Mouse (Mus musculus): ENCODE measurements at regions not wholly inside any gene's neighbourhood (a gene's known extent, or its start where the extent isn't known, plus 50 kb on each side); places are given as distances from the start of the nearest gene placed in this dataset.
A peak's percentile ranks its signal among the peaks of the same experiment; 100 is the strongest.

DNA sequence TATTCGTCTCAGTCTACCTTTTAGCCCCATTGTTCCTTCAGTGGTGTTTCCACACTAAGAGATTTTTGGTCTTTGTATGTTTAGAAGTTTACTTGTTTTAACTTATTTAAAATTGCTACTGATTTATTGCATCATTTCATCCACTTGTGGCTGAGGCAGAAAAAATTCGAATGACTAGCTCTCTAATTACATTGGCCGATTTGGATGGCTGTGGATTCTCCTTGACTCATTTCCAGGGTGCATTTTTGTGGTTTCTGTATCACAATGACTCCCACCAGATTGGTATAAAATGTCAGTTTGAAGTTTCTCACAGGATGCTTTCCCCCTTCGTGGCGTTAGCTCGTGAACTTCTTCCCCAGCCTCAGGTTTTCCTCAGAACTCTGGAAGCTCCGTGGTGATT is 217.5 kb upstream of the Isl1 start:
- no peaks in the 10 kb centered on the region for H3K4me1 ChIP-seq (ENCODE audit: control insufficient read depth, insufficient read depth, low read length)
- H3K4me3 ChIP-seq (ENCODE audit: low read length) = no peak overlapping the region
- H3K9me3 ChIP-seq (replicated peaks; ENCODE audit: control insufficient read depth, low read length) = no peaks in the 10 kb centered on the region
- 56% methylated on average over 7 of the region's 7 CpGs for WGBS
- no peak overlapping the region for H3K9ac ChIP-seq (ENCODE audit: low read length)
- H3K36me3 ChIP-seq (ENCODE audit: control insufficient read depth, insufficient read depth) = no peaks in the 10 kb centered on the region
- H3K4me2 ChIP-seq (ENCODE audit: low read depth, low read length) = no peak overlapping the region
- H3K27me3 ChIP-seq (ENCODE audit: control insufficient read depth, insufficient read depth, low read length) = no peaks in the 10 kb centered on the region
- ATAC-seq (replicated peaks; ENCODE audit: extremely low read depth, insufficient read depth, low FRiP score) = no peak
- H3K27ac ChIP-seq (ENCODE audit: low read length) = no peak overlapping the region

DNA sequence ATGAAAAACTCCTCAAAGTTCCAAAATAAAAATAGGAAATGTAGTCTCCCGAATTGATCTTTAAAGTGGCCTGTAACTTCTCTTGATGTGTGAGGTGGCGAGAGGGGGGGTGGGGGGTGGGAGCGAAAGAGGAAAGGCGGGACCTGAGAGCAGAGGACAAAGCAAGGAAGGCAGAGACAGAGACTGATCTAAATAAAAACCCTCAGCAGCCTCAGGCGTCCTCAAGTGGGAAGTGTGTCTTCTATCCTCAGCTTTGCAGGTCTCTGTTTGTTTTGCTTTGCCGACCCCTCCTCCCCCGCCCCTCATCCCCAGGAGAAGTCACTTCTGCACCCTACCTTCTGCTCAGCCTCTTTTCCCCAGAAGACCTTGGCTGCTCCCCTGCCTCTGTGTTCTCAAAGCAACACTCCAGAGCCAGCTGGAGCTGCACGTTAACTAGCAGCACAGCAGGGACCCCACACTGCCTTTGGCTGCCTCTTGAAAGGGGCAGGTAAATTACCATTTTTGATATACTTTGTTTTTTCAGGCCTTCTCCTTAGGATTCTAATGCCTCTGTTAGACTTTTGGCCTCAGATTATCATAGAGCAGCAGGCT is 214.3 kb upstream of the Isl1 start:
- WGBS = 12% methylated on average over 8 of the region's 8 CpGs
- Histone ChIP-seq H3K27ac (ENCODE audit: low read length) (no peak overlapping the region), H3K27me3 (ENCODE audit: control insufficient read depth, insufficient read depth, low read length) (no peaks in the 10 kb centered on the region), H3K9me3 (replicated peaks; ENCODE audit: control insufficient read depth, low read length) (no peaks in the 10 kb centered on the region), H3K36me3 (ENCODE audit: control insufficient read depth, insufficient read depth) (no peaks in the 10 kb centered on the region), H3K4me3 (ENCODE audit: low read length) (no peak overlapping the region), H3K4me1 (ENCODE audit: control insufficient read depth, insufficient read depth, low read length) (no peaks in the 10 kb centered on the region), H3K9ac (ENCODE audit: low read length) (no peak overlapping the region), H3K4me2 (ENCODE audit: low read depth, low read length) (no peak overlapping the region)
- ATAC-seq (replicated peaks; ENCODE audit: extremely low read depth, insufficient read depth, low FRiP score) = no peak

DNA sequence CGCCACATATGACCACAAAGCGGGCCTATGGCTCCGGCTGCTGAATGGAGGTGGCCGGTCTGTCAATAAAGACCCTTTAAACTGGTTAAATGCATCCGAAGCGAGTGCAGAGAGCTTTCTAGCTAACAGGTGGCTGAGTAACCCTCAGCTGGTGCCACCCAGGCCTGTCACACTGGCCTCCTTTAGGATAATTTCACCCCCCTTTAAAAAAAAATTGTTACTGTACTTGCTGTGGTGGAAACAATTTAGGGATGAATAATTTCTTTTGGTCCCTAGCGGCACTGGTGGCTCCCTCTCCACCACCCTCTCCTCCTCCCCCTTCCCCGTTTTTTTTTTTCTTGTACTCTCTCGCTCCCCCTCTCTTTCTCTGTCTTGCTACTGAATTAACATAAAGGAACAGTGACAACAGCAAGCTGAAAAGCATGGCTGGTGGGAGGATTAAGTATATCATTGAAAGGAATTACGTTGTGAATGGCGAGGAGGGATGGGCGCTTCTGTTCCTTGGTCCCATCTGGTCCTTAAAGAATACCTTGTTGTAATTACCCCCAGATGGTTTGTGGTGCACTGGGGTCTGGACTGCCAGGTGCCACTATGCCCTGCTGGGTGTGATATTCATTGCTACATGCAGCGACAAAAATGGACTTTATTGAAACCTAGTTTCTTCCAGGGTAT is 205.3 kb upstream of the Isl1 start:
- Histone ChIP-seq H3K9me3 (replicated peaks; ENCODE audit: control insufficient read depth, low read length) (no peaks in the 10 kb centered on the region), H3K36me3 (ENCODE audit: control insufficient read depth, insufficient read depth) (no peaks in the 10 kb centered on the region), H3K27ac (ENCODE audit: low read length) (no peak overlapping the region), H3K4me2 (ENCODE audit: low read depth, low read length) (peak overlapping the region; percentile 36), H3K4me1 (ENCODE audit: control insufficient read depth, insufficient read depth, low read length) (no peaks in the 10 kb centered on the region; the same call in 1 of the 2 replicates), H3K9ac (ENCODE audit: low read length) (no peak overlapping the region), H3K27me3 (ENCODE audit: control insufficient read depth, insufficient read depth, low read length) (no peaks in the 10 kb centered on the region), H3K4me3 (ENCODE audit: low read length) (peak overlapping the region; percentile 4)
- 25% methylated on average over 13 of the region's 13 CpGs for WGBS
- no peak for ATAC-seq (replicated peaks; ENCODE audit: extremely low read depth, insufficient read depth, low FRiP score)

DNA sequence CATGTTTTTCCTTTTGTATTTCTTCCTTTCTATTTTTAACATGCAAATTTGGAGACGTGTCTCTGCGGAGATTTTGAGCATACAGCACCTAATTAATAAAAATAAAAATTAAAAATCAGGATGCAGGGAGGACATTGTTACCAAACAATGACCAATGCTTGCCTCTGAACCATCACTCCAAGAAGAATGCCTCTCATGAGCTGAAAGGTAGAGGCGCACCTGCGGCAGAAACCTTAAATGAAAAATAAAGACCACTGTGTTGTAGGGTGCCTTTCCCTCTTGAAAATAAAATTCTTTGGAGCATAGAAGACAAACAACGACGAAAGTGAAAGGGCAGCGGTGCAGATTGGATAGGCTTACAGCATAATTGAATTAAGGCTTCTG is 204.8 kb upstream of the Isl1 start:
- peak overlapping the region; percentile 36 for H3K4me2 ChIP-seq (ENCODE audit: low read depth, low read length)

DNA sequence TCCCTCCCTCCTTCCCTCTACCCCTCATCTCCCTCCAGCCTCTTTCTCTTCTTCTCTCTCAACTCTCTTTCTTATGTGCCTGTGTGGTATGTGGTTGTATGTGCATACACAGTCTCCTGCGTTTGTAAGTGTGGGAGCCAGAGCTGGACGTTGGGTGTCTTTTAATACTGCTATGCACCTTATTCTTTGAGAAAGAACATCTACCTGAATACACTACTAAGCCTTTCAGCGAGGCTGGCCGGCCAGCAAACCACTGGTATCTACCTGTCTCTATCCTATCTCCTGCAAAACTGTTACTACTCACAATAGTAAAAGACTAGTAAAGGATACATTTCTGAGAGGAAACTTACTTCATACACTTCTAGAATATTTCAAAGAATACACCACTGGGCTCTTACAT is 202.9 kb upstream of the Isl1 start:
- Histone ChIP-seq H3K4me2 (ENCODE audit: low read depth, low read length) (no peak overlapping the region), H3K9me3 (replicated peaks; ENCODE audit: control insufficient read depth, low read length) (no peaks in the 10 kb centered on the region), H3K27me3 (ENCODE audit: control insufficient read depth, insufficient read depth, low read length) (no peaks in the 10 kb centered on the region), H3K4me3 (ENCODE audit: low read length) (no peak overlapping the region), H3K27ac (ENCODE audit: low read length) (no peak overlapping the region), H3K4me1 (ENCODE audit: control insufficient read depth, insufficient read depth, low read length) (no peaks in the 10 kb centered on the region; the same call in 1 of the 2 replicates), H3K9ac (ENCODE audit: low read length) (no peak overlapping the region), H3K36me3 (ENCODE audit: control insufficient read depth, insufficient read depth) (no peaks in the 10 kb centered on the region)
- WGBS = 80% methylated on average over 4 of the region's 4 CpGs
- no peak for ATAC-seq (replicated peaks; ENCODE audit: extremely low read depth, insufficient read depth, low FRiP score)

More for the DNA sequence above, 204.8 kb upstream of the Isl1 start:
- Histone ChIP-seq H3K27ac (ENCODE audit: low read length) (no peak overlapping the region), H3K27me3 (ENCODE audit: control insufficient read depth, insufficient read depth, low read length) (no peaks in the 10 kb centered on the region), H3K9me3 (replicated peaks; ENCODE audit: control insufficient read depth, low read length) (no peaks in the 10 kb centered on the region), H3K9ac (ENCODE audit: low read length) (no peak overlapping the region), H3K4me3 (ENCODE audit: low read length) (peak overlapping the region; percentile 4; the same call in 1 of the 2 replicates), H3K4me1 (ENCODE audit: control insufficient read depth, insufficient read depth, low read length) (no peaks in the 10 kb centered on the region; the same call in 1 of the 2 replicates), H3K36me3 (ENCODE audit: control insufficient read depth, insufficient read depth) (no peaks in the 10 kb centered on the region)
- WGBS = 61% methylated on average over 7 of the region's 7 CpGs
- no peak for ATAC-seq (replicated peaks; ENCODE audit: extremely low read depth, insufficient read depth, low FRiP score)

DNA sequence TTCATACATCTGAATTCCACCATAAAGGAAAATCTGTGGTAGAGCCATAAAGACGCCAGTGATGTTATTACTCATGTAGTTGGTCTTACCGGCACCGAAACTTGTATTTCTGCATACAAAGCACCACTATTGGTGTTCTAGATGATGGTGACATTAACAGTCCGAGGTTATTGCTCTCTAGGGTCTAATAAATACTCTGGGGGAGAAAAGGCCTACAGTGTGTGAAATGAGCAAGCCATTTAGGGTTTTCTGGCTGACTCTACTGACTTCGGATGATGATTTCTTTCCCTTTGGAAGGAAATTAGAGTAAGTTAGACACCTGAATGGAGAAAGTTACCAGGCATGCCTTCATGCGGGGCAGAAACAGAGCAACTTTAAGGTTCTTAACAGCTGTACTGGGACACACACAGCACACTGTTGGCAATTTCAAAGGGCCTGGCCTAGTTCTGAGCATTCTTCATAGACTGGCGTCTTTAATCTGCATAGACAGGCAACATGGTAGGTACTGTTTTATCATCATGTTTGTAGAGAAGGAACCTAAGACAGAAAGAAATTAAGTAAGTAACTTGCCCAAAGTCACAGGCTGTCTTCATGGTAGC is 198.8 kb upstream of the Isl1 start:
- 86% methylated on average over 7 of the region's 7 CpGs for WGBS
- Histone ChIP-seq H3K27ac (ENCODE audit: low read length) (no peak overlapping the region), H3K36me3 (ENCODE audit: control insufficient read depth, insufficient read depth) (no peaks in the 10 kb centered on the region), H3K4me2 (ENCODE audit: low read depth, low read length) (no peak overlapping the region), H3K4me1 (ENCODE audit: control insufficient read depth, insufficient read depth, low read length) (no peaks in the 10 kb centered on the region), H3K4me3 (ENCODE audit: low read length) (no peak overlapping the region), H3K9me3 (replicated peaks; ENCODE audit: control insufficient read depth, low read length) (no peaks in the 10 kb centered on the region), H3K27me3 (ENCODE audit: control insufficient read depth, insufficient read depth, low read length) (no peaks in the 10 kb centered on the region), H3K9ac (ENCODE audit: low read length) (no peak overlapping the region)
- ATAC-seq (replicated peaks; ENCODE audit: extremely low read depth, insufficient read depth, low FRiP score) = no peak

DNA sequence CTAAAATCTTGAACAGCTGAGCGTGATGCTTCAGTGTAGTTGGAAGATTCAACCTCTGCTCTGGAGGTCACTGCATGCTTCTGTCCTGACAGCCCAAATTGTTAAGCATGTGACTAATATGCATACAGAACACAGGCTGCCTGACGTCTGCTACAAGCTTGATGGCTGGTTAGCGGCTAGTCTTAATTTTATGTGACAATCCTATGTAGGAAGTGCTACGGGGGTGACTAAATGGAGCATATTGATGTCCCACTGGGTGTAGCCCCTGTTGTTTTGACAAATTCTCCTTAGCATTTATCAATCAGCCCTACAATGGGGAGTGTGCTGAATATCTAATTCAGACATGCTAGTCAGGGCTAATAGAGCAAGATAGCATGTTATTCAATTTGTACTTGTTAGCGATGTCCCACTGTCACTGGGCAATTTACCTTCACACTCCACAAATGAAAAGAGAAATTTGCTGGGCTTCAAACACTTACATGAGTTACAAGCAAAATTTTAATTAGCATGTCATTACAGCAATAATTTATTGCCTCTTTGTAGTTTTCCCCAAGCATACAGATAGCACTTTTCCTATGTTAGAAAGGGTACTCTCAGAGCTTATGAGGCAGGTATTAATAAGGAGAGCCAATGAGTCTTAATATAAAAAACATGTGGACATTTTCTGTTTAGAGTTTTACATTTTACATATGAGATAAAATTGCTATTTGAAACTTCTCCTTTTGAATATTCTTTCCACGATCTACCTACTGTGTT is 188.3 kb upstream of the Isl1 start:
- ATAC-seq (replicated peaks; ENCODE audit: extremely low read depth, insufficient read depth, low FRiP score) = no peak
- WGBS = 75% methylated on average over 6 of the region's 6 CpGs

DNA sequence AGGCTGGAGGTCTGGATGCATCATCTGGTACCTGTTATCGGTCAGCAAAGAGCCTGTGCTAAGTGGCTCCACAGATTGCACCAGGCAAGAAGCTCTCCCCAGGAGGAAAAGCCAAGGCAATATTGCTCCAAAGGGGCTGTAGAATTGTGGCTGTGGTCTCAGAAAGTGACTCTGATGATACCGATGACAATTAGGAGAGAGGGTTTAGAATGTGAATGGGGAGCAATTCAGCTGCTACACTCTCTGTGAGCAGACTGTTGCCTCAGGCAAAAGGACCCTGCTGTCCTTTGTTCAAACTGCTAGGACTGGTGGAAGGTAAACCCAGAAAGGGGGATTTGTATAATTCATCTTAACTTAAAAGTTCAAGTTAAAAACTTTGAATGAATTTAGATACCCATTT is 186.2 kb upstream of the Isl1 start:
- Histone ChIP-seq H3K4me2 (ENCODE audit: low read depth, low read length) (no peak overlapping the region), H3K4me3 (ENCODE audit: low read length) (no peak overlapping the region), H3K27ac (ENCODE audit: low read length) (no peak overlapping the region), H3K27me3 (ENCODE audit: control insufficient read depth, insufficient read depth, low read length) (no peaks in the 10 kb centered on the region), H3K9me3 (replicated peaks; ENCODE audit: control insufficient read depth, low read length) (no peaks in the 10 kb centered on the region), H3K9ac (ENCODE audit: low read length) (no peak overlapping the region), H3K36me3 (ENCODE audit: control insufficient read depth, insufficient read depth) (no peaks in the 10 kb centered on the region), H3K4me1 (ENCODE audit: control insufficient read depth, insufficient read depth, low read length) (peaks cover 4% of the 10 kb centered on the region; the same call in 1 of the 2 replicates)
- ATAC-seq (replicated peaks; ENCODE audit: extremely low read depth, insufficient read depth, low FRiP score) = no peak
- 27% methylated on average over 2 of the region's 2 CpGs for WGBS

More for the DNA sequence above, 188.3 kb upstream of the Isl1 start:
- no peak overlapping the region for H3K4me3 ChIP-seq (ENCODE audit: low read length)
- no peaks in the 10 kb centered on the region for H3K27me3 ChIP-seq (ENCODE audit: control insufficient read depth, insufficient read depth, low read length)
- peaks cover 4% of the 10 kb centered on the region; the same call in 1 of the 2 replicates for H3K4me1 ChIP-seq (ENCODE audit: control insufficient read depth, insufficient read depth, low read length)
- H3K36me3 ChIP-seq (ENCODE audit: control insufficient read depth, insufficient read depth) = no peaks in the 10 kb centered on the region
- no peak overlapping the region for H3K27ac ChIP-seq (ENCODE audit: low read length)
- H3K9ac ChIP-seq (ENCODE audit: low read length) = no peak overlapping the region
- H3K4me2 ChIP-seq (ENCODE audit: low read depth, low read length) = no peak overlapping the region
- no peaks in the 10 kb centered on the region for H3K9me3 ChIP-seq (replicated peaks; ENCODE audit: control insufficient read depth, low read length)

DNA sequence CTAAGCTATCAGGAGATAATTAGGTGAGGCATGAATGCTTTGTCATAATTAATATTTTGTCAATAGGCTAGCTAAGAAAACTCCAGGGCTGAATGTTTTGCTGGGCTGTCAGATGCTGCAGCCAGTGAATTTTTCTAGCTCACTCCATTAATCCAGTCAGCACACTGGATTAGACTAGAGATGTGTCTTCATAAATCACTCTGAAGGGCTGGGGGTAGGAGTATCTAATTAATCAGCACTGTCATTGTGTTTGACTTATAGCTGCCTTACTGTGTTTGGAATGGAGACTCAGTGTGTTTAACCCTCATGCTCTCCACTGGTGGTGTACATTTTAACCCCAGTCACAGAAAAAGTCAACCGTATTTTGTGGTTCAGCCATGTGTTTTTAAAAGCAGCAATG is 179.9 kb upstream of the Isl1 start:
- H3K4me2 ChIP-seq (ENCODE audit: low read depth, low read length) = no peak overlapping the region
- no peak overlapping the region for H3K9ac ChIP-seq (ENCODE audit: low read length)
- H3K9me3 ChIP-seq (replicated peaks; ENCODE audit: control insufficient read depth, low read length) = no peaks in the 10 kb centered on the region
- H3K27ac ChIP-seq (ENCODE audit: low read length) = no peak overlapping the region
- WGBS = 52% methylated on average over 1 of the region's 1 CpGs
- ATAC-seq (replicated peaks; ENCODE audit: extremely low read depth, insufficient read depth, low FRiP score) = no peak
- no peak overlapping the region for H3K4me3 ChIP-seq (ENCODE audit: low read length)
- H3K4me1 ChIP-seq (ENCODE audit: control insufficient read depth, insufficient read depth, low read length) = no peaks in the 10 kb centered on the region
- no peaks in the 10 kb centered on the region for H3K27me3 ChIP-seq (ENCODE audit: control insufficient read depth, insufficient read depth, low read length)
- no peaks in the 10 kb centered on the region for H3K36me3 ChIP-seq (ENCODE audit: control insufficient read depth, insufficient read depth)

Measured in heart, embryonic 16.5 days (tissue).